Mouse (Mus musculus): ENCODE measurements around the gene Mycl. TPM values are rescaled to one million over a fixed set of nuclear protein-coding genes. Genes with fewer than 3 reads are reported as not detected.

The Mycl gene
- total and polyA plus RNA-seq, 2 experiments from 2014 or later, result 65.9 to 106 TPM

GRCm38 (mm10) chr4:123026597-123026996, 31.1 kb downstream of the Mycl start:
- peaks cover 15% of the 10 kb centered on the region for H3K36me3 ChIP-seq (ENCODE audit: insufficient read depth)
- DNase-seq, result no peak
- no peaks in the 10 kb centered on the region for H3K9me3 ChIP-seq (ENCODE audit: low read length)
- no peaks in the 10 kb centered on the region for H3K27me3 ChIP-seq (ENCODE audit: insufficient read depth, low read length)
- H3K4me1 ChIP-seq (ENCODE audit: insufficient read depth), result no peaks in the 10 kb centered on the region
- H3K27ac ChIP-seq (ENCODE audit: low read depth, low read length), result no peak overlapping the region
- no peak overlapping the region for H3K9ac ChIP-seq
- TF ChIP-seq CTCF (IDR thresholded peaks at IDR 0.05; ENCODE audit: low read depth), result no peak
- H3K4me3 ChIP-seq (ENCODE audit: low read depth, low read length), result no peak overlapping the region
- 77% methylated on average over 4 of the region's 4 CpGs for WGBS
- no peak for ATAC-seq
- H3K4me2 ChIP-seq (ENCODE audit: low read depth), result no peak overlapping the region

- no peak for ATAC-seq
Measured at GRCm38 (mm10) chr4:123034841-123035240, 39.4 kb downstream of the Mycl start.

GRCm38 (mm10) chr4:123035636-123036035, 40.2 kb downstream of the Mycl start:
- DNase-seq (no peak), ATAC-seq (no peak)
- Histone ChIP-seq H3K9ac (no peak overlapping the region), H3K9me3 (ENCODE audit: low read length) (no peaks in the 10 kb centered on the region), H3K27ac (ENCODE audit: low read depth, low read length) (no peak overlapping the region), H3K4me3 (ENCODE audit: low read depth, low read length) (no peak overlapping the region), H3K27me3 (ENCODE audit: insufficient read depth, low read length) (no peaks in the 10 kb centered on the region), H3K4me1 (ENCODE audit: insufficient read depth) (no peaks in the 10 kb centered on the region), H3K4me2 (ENCODE audit: low read depth) (no peak overlapping the region), H3K36me3 (ENCODE audit: insufficient read depth) (peaks cover 33% of the 10 kb centered on the region)
- TF ChIP-seq CTCF (IDR thresholded peaks at IDR 0.05; ENCODE audit: low read depth), result no peak
- WGBS, result 98% methylated on average over 2 of the region's 2 CpGs

More at GRCm38 (mm10) chr4:123034841-123035240, 39.4 kb downstream of the Mycl start:
- no peak for TF ChIP-seq CTCF (IDR thresholded peaks at IDR 0.05; ENCODE audit: low read depth)
- Histone ChIP-seq H3K27me3 (ENCODE audit: insufficient read depth, low read length) (no peaks in the 10 kb centered on the region), H3K27ac (ENCODE audit: low read depth, low read length) (no peak overlapping the region), H3K9ac (no peak overlapping the region), H3K4me2 (ENCODE audit: low read depth) (no peak overlapping the region), H3K4me1 (ENCODE audit: insufficient read depth) (no peaks in the 10 kb centered on the region), H3K9me3 (ENCODE audit: low read length) (no peaks in the 10 kb centered on the region), H3K4me3 (ENCODE audit: low read depth, low read length) (no peak overlapping the region), H3K36me3 (ENCODE audit: insufficient read depth) (peaks cover 26% of the 10 kb centered on the region)
- DNase-seq, result no peak
- WGBS, result 96% methylated on average over 2 of the region's 2 CpGs

GRCm38 (mm10) chr4:123036710-123037109, 41.3 kb downstream of the Mycl start:
- Histone ChIP-seq H3K36me3 (ENCODE audit: insufficient read depth) (peaks cover 30% of the 10 kb centered on the region), H3K27ac (ENCODE audit: low read depth, low read length) (no peak overlapping the region), H3K4me2 (ENCODE audit: low read depth) (no peak overlapping the region), H3K9ac (no peak overlapping the region), H3K9me3 (ENCODE audit: low read length) (no peaks in the 10 kb centered on the region), H3K4me3 (ENCODE audit: low read depth, low read length) (no peak overlapping the region), H3K27me3 (ENCODE audit: insufficient read depth, low read length) (no peaks in the 10 kb centered on the region), H3K4me1 (ENCODE audit: insufficient read depth) (no peaks in the 10 kb centered on the region)
- 76% methylated on average over 3 of the region's 3 CpGs for WGBS
- no peak for TF ChIP-seq CTCF (IDR thresholded peaks at IDR 0.05; ENCODE audit: low read depth)
- DNase-seq, result no peak
- peak; percentile 47 for ATAC-seq

- Histone ChIP-seq H3K9ac (no peak overlapping the region), H3K4me1 (ENCODE audit: insufficient read depth) (no peaks in the 10 kb centered on the region), H3K36me3 (ENCODE audit: insufficient read depth) (peaks cover 35% of the 10 kb centered on the region), H3K27ac (ENCODE audit: low read depth, low read length) (no peak overlapping the region), H3K4me3 (ENCODE audit: low read depth, low read length) (no peak overlapping the region), H3K27me3 (ENCODE audit: insufficient read depth, low read length) (no peaks in the 10 kb centered on the region), H3K9me3 (ENCODE audit: low read length) (no peaks in the 10 kb centered on the region), H3K4me2 (ENCODE audit: low read depth) (no peak overlapping the region)
- 95% methylated on average over 6 of the region's 6 CpGs for WGBS
- TF ChIP-seq CTCF (IDR thresholded peaks at IDR 0.05; ENCODE audit: low read depth), result no peak
- ATAC-seq (no peak), DNase-seq (no peak)
Measured at GRCm38 (mm10) chr4:123041131-123041530, 45.7 kb downstream of the Mycl start.

- ATAC-seq, result no peak
- Histone ChIP-seq H3K9me3 (ENCODE audit: low read length) (no peaks in the 10 kb centered on the region), H3K27me3 (ENCODE audit: insufficient read depth, low read length) (no peaks in the 10 kb centered on the region), H3K36me3 (ENCODE audit: insufficient read depth) (peaks cover 47% of the 10 kb centered on the region), H3K4me2 (ENCODE audit: low read depth) (no peak overlapping the region), H3K9ac (no peak overlapping the region), H3K4me1 (ENCODE audit: insufficient read depth) (no peaks in the 10 kb centered on the region), H3K27ac (ENCODE audit: low read depth, low read length) (no peak overlapping the region), H3K4me3 (ENCODE audit: low read depth, low read length) (no peak overlapping the region)
- TF ChIP-seq CTCF (IDR thresholded peaks at IDR 0.05; ENCODE audit: low read depth), result no peak
- WGBS, result 21% methylated on average over 1 of the region's 1 CpGs
- DNase-seq, result no peak
Measured at GRCm38 (mm10) chr4:123043858-123044257, 48.4 kb downstream of the Mycl start.

GRCm38 (mm10) chr4:123044842-123045241, 49.4 kb downstream of the Mycl start:
- no peak for TF ChIP-seq CTCF (IDR thresholded peaks at IDR 0.05; ENCODE audit: low read depth)
- no peak for ATAC-seq
- Histone ChIP-seq H3K27me3 (ENCODE audit: insufficient read depth, low read length) (no peaks in the 10 kb centered on the region), H3K36me3 (ENCODE audit: insufficient read depth) (peaks cover 53% of the 10 kb centered on the region), H3K4me2 (ENCODE audit: low read depth) (no peak overlapping the region), H3K9ac (no peak overlapping the region), H3K27ac (ENCODE audit: low read depth, low read length) (no peak overlapping the region), H3K4me3 (ENCODE audit: low read depth, low read length) (no peak overlapping the region), H3K9me3 (ENCODE audit: low read length) (no peaks in the 10 kb centered on the region), H3K4me1 (ENCODE audit: insufficient read depth) (no peaks in the 10 kb centered on the region)
- DNase-seq, result no peak
- WGBS, result 85% methylated on average over 4 of the region's 4 CpGs
